Mouse (Mus musculus) urinary bladder, postnatal 36 days (tissue): Measurements from ENCODE around the gene Slc5a4b.
"Not testable (repeated sequence)": the region's sequence is repeated elsewhere in the genome, so short reads cannot be mapped to it uniquely, and the experiment has no call there.

ENCODE experiments used
- DNase-seq, 2 experiments: peaks; one replicate each; pipeline ENCODE4 v3.0.0; 2022; ENCODE audit warnings: low spot score in 2 of 2, mixed read lengths in 1 of 2

Gene Slc5a4b

GRCm38 (mm10) chr10:76110861-76111260, at the start of gene Slc5a4b:
Slc5a4b (minus strand) TSS chr10:76110961.
- DNase-seq: no peak

GRCm38 (mm10) chr10:76158009-76158408, 47.2 kb upstream of the Slc5a4b start:
- no peak for DNase-seq

- DNase-seq: no peak
Measured at GRCm38 (mm10) chr10:76157528-76157927, 46.8 kb upstream of the Slc5a4b start.

GRCm38 (mm10) chr10:76155911-76156310, 45.1 kb upstream of the Slc5a4b start:
- no peak for DNase-seq

- no peak for DNase-seq
Measured at GRCm38 (mm10) chr10:76147278-76147677, 36.5 kb upstream of the Slc5a4b start, which contains the start of gene Slc5a4a. Slc5a4a (plus strand) TSS chr10:76147451.

- DNase-seq: no peak
Measured at GRCm38 (mm10) chr10:76146846-76147245, 36.1 kb upstream of the Slc5a4b start.

GRCm38 (mm10) chr10:76136318-76136717, 25.6 kb upstream of the Slc5a4b start:
- no peak for DNase-seq

GRCm38 (mm10) chr10:76132506-76132905, 21.7 kb upstream of the Slc5a4b start:
- no peak for DNase-seq

GRCm38 (mm10) chr10:76121495-76121894, 10.7 kb upstream of the Slc5a4b start:
- no peak for DNase-seq

GRCm38 (mm10) chr10:76120124-76120711, 9.5 kb upstream of the Slc5a4b start:
- DNase-seq: no peak

- no peak for DNase-seq
Measured at GRCm38 (mm10) chr10:76118741-76119140, 8.0 kb upstream of the Slc5a4b start.

- peak; percentile 31 to 43 for DNase-seq
Measured at GRCm38 (mm10) chr10:76117966-76118365, 7.2 kb upstream of the Slc5a4b start.

GRCm38 (mm10) chr10:76097368-76097767, 13.4 kb downstream of the Slc5a4b start:
- no peak for DNase-seq

- no peak for DNase-seq
Measured at GRCm38 (mm10) chr10:76096580-76096979, 14.2 kb downstream of the Slc5a4b start.

- not testable (repeated sequence) for DNase-seq
Measured at GRCm38 (mm10) chr10:76077008-76077407, 33.8 kb downstream of the Slc5a4b start.

- not testable (repeated sequence) for DNase-seq
Measured at GRCm38 (mm10) chr10:76072080-76072479, 38.7 kb downstream of the Slc5a4b start.

GRCm38 (mm10) chr10:76067674-76068613, 42.8 kb downstream of the Slc5a4b start:
- DNase-seq: no peak

GRCm38 (mm10) chr10:76062439-76062838, 48.3 kb downstream of the Slc5a4b start:
- no peak for DNase-seq

GRCm38 (mm10) chr10:76051860-76052259, 58.9 kb downstream of the Slc5a4b start:
- DNase-seq: no peak

- DNase-seq: no peak
Measured at GRCm38 (mm10) chr10:76048967-76049366, 61.8 kb downstream of the Slc5a4b start.

- DNase-seq: no peak
Measured at GRCm38 (mm10) chr10:76047182-76047869, 63.4 kb downstream of the Slc5a4b start.

- DNase-seq: no peak
Measured at GRCm38 (mm10) chr10:76046754-76047153, 64.0 kb downstream of the Slc5a4b start.
